Mouse (Mus musculus) induced T-regulatory cell, adult 2 months (primary cell): ENCODE data around the gene Cop1.

ENCODE experiments used
- DNase-seq: peaks from one replicate; pipeline ENCODE4 v3.0.0-alpha.2; 2012; ENCODE audit warnings: low read depth

Gene Cop1

GRCm38 (mm10) chr1:159290219-159290618 is 58.1 kb downstream of the Cop1 start:
- DNase-seq: peak; percentile 47

GRCm38 (mm10) chr1:159290859-159291258 is 58.7 kb downstream of the Cop1 start:
- no peak for DNase-seq

GRCm38 (mm10) chr1:159301418-159302082 is 69.4 kb downstream of the Cop1 start:
- DNase-seq: no peak

GRCm38 (mm10) chr1:159313625-159314024 is 81.5 kb downstream of the Cop1 start:
- DNase-seq: no peak

- no peak for DNase-seq
Observed at GRCm38 (mm10) chr1:159322586-159322985, 90.5 kb downstream of the Cop1 start.

DNA sequence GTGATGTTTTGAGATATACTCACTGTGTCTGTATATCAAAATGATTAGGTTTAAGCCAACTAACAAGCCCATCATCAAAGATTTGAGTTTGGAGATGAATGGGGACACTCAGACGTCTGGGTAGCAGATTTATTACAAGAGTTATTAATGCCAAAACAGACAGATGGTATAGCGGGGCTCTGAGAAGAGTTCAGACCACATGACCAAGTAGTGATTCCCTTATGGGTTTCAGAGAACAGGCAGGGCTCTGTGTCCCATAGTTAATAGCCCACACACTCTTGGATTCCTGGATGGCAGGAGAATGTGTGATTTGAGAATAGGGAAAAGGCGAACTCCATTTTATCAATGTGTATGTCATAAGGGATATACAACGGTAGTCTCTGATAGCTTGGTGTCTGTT is 98.9 kb downstream of the Cop1 start:
- DNase-seq: no peak

DNA sequence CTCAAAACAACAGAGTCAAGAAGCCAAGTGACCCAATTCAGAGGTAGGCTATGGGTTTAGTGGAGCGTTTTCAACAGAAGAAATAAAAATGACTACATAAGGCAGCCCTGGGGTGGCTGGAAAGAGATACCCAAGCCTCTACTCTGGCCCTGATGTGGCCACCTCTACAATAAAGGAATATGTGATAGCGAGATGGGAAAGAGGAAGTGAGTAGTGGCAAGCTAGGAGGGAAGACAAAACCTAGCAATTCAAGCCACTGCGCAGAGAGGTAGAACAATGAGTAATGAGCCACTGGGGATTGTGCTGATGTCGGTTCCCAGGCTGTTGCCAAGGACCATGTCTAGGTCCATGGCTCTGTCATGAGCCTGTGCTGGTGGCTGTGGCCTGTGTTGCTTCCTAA is 102.0 kb downstream of the Cop1 start:
- no peak for DNase-seq

DNA sequence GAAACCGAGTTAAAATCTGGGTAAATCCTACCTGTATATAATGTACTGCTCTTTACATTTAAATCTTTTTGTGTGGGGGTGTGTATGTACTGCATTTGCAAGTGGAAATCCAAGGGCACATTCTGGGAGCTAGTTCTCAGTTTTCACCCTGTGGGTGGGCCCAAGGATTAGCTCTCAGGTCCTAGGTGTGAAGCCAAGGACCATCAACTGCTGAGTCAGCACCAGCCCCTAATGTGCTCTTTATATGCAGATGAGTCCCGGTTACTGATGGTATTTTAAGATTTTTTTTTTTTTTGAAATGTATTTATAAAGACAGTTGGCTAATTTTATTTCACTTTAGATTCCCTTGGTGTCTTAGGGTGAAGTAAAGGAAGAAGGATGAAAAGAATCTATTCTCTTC is 110.2 kb downstream of the Cop1 start:
- no peak for DNase-seq

DNA sequence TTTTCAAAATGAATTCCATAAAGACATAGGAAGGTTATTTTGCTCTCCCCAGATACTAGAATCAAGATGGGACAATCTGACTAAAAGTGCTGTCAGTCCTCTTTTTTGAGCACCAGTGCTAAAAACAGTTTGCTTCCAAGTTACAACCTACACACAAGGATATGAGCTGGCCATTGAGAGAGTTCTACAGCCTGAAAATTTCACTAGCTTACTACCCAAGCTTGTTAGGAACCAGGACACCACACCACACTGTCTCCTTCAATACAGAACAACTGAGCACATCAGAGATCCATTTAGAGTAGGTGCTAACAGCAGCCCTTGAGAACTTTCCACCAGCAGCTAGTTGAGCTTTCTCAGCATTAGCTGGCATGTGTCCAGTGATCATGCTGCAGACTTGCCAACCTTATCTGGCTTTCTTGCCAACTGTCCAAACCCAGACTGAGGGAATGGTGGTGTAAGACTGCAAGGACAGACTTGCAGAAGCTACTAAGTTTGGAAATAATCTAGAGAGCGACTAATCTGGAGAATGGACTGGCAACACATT is 123.0 kb downstream of the Cop1 start:
- no peak for DNase-seq

GRCm38 (mm10) chr1:159358713-159359112 is 126.6 kb downstream of the Cop1 start:
- no peak for DNase-seq

GRCm38 (mm10) chr1:159371881-159372390 is 139.8 kb downstream of the Cop1 start:
- DNase-seq: no peak

- no peak for DNase-seq
Observed at GRCm38 (mm10) chr1:159382218-159382617, 150.1 kb downstream of the Cop1 start.

GRCm38 (mm10) chr1:159382916-159383315 is 150.8 kb downstream of the Cop1 start:
- DNase-seq: no peak

DNA sequence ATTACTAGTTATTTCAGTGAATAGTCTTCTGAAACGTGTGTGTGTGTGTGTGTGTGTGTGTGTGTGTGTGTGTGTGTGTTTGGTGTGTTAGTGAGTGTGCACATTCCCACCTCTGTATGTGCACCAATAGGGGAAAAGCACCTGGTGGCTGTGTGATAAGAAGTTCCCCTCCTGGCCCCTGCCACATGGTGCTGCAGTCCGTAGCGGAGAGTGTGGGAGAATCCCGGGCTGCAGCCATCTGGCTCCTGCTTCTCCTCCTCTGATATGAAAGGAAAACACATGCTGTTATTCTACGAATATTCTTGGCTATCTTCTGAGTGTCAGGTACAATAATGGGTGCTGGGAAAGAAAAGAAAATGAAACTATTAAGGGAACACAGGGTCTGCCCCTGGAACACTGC is 154.3 kb downstream of the Cop1 start:
- DNase-seq: no peak

DNA sequence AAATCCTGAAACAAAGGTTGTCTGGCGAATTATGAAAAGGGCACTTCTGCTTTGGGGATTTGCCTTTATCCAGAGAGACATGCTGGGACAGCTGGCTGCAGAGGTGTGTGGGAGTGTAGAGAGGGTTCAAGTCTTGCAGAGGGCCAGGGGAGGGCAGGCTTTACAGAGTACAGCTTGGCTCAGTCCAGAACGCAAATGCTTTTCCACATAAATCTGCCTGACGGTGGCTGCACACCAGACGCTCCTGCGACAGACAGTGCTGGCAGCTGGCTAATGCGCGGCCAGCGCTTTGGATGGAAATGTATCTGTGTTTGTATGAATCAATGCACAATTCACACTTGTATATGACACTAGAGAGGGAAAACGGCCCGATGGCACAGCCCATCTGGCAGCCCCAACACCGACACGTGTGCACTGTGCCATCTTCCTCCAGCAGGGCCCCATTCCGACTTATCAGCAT is 156.5 kb downstream of the Cop1 start:
- no peak for DNase-seq

GRCm38 (mm10) chr1:159390049-159390448 is 157.9 kb downstream of the Cop1 start:
- peak; percentile 65 for DNase-seq

DNA sequence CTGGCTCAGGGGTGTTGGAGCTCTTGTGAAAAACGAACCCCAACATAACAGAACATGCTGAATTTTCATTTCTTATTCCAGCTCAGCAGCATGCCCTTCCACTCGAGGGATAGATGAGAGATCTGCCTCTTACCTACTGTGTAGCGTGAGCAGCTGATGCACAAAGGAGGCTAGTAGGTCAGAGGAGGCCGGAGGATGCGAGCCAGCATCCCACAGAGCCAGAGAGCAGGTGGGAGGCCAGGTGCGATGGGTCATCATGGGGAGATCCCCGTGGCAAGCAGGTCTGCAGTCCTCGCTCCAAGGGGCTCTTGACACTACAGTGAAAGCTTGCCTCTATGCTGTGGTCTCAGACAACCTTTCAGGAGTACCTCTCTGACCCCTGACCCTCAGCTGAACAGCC is 160.5 kb downstream of the Cop1 start:
- DNase-seq: no peak

GRCm38 (mm10) chr1:159393070-159393699 is 161.1 kb downstream of the Cop1 start:
- no peak for DNase-seq

- DNase-seq: no peak
Observed at GRCm38 (mm10) chr1:159393931-159394330, 161.8 kb downstream of the Cop1 start.

- peak; percentile 57 for DNase-seq
Observed at GRCm38 (mm10) chr1:159396515-159396914, 164.4 kb downstream of the Cop1 start.
